Mouse (Mus musculus): ENCODE measurements at regions not wholly inside any gene's neighbourhood (a gene's known extent, or its start where the extent isn't known, plus 50 kb on each side); places are given as distances from the start of the nearest gene placed in this dataset.

- no peak for DNase-seq (ENCODE audit: low spot score in 2 of 2)
Measured at GRCm38 (mm10) chr3:21218936-21219335, 852.0 kb upstream of the Agtr1b start.

GRCm38 (mm10) chr3:21241184-21241583 is 835.3 kb upstream of the Tbl1xr1 start:
- no peak for DNase-seq (ENCODE audit: low spot score in 2 of 2)

- peak in 1 of 2 experiments; percentile 12 for DNase-seq (ENCODE audit: low spot score in 2 of 2)
Measured at GRCm38 (mm10) chr3:21256129-21256760, 820.2 kb upstream of the Tbl1xr1 start.

GRCm38 (mm10) chr3:21263317-21263716 is 813.1 kb upstream of the Tbl1xr1 start:
- no peak for DNase-seq (ENCODE audit: low spot score in 2 of 2)

GRCm38 (mm10) chr3:21265491-21265890 is 811.0 kb upstream of the Tbl1xr1 start:
- no peak for DNase-seq (ENCODE audit: low spot score in 2 of 2)

- peak in 1 of 2 experiments; percentile 12 for DNase-seq (ENCODE audit: low spot score in 2 of 2)
Measured at GRCm38 (mm10) chr3:21268429-21269129, 807.9 kb upstream of the Tbl1xr1 start.

- DNase-seq (ENCODE audit: low spot score in 2 of 2), result no peak
Measured at GRCm38 (mm10) chr3:21269130-21269440, 807.4 kb upstream of the Tbl1xr1 start.

GRCm38 (mm10) chr3:21270788-21271187 is 805.7 kb upstream of the Tbl1xr1 start:
- no peak for DNase-seq (ENCODE audit: low spot score in 2 of 2)

- no peak for DNase-seq (ENCODE audit: low spot score in 2 of 2)
Measured at GRCm38 (mm10) chr3:21272219-21272618, 804.2 kb upstream of the Tbl1xr1 start.

- DNase-seq (ENCODE audit: low spot score in 2 of 2), result no peak
Measured at GRCm38 (mm10) chr3:21292774-21293173, 783.7 kb upstream of the Tbl1xr1 start.

GRCm38 (mm10) chr3:21293308-21293707 is 783.1 kb upstream of the Tbl1xr1 start:
- DNase-seq (ENCODE audit: low spot score in 2 of 2), result peak; percentile 2 to 18

GRCm38 (mm10) chr3:21294776-21295175 is 781.7 kb upstream of the Tbl1xr1 start:
- no peak for DNase-seq (ENCODE audit: low spot score in 2 of 2)

- DNase-seq (ENCODE audit: low spot score in 2 of 2), result no peak
Measured at GRCm38 (mm10) chr3:21296581-21297110, 779.8 kb upstream of the Tbl1xr1 start.

- no peak for DNase-seq (ENCODE audit: low spot score in 2 of 2)
Measured at GRCm38 (mm10) chr3:21325329-21325896, 751.0 kb upstream of the Tbl1xr1 start.

GRCm38 (mm10) chr3:21341916-21342315 is 734.5 kb upstream of the Tbl1xr1 start:
- no peak for DNase-seq (ENCODE audit: low spot score in 2 of 2)

GRCm38 (mm10) chr3:21343095-21343494 is 733.4 kb upstream of the Tbl1xr1 start:
- no peak for DNase-seq (ENCODE audit: low spot score in 2 of 2)

GRCm38 (mm10) chr3:21349421-21349820 is 727.0 kb upstream of the Tbl1xr1 start:
- no peak for DNase-seq (ENCODE audit: low spot score in 2 of 2)

GRCm38 (mm10) chr3:21356150-21356549 is 720.3 kb upstream of the Tbl1xr1 start:
- DNase-seq (ENCODE audit: low spot score in 2 of 2), result no peak

GRCm38 (mm10) chr3:21356831-21357712 is 719.4 kb upstream of the Tbl1xr1 start:
- DNase-seq (ENCODE audit: low spot score in 2 of 2), result peak in 1 of 2 experiments; percentile 23

GRCm38 (mm10) chr3:21358068-21358467 is 718.4 kb upstream of the Tbl1xr1 start:
- no peak for DNase-seq (ENCODE audit: low spot score in 2 of 2)

- no peak for DNase-seq (ENCODE audit: low spot score in 2 of 2)
Measured at GRCm38 (mm10) chr3:21361069-21361468, 715.4 kb upstream of the Tbl1xr1 start.

GRCm38 (mm10) chr3:21379816-21380215 is 696.6 kb upstream of the Tbl1xr1 start:
- no peak for DNase-seq (ENCODE audit: low spot score in 2 of 2)
